Mouse (Mus musculus): ENCODE data around the gene Itgb2. TPM values are rescaled to one million over a fixed set of nuclear protein-coding genes. Genes with fewer than 3 reads are reported as not detected.

Gene Itgb2
- polyA plus RNA-seq, 2 experiments = 8.7 to 11.1 TPM

DNA sequence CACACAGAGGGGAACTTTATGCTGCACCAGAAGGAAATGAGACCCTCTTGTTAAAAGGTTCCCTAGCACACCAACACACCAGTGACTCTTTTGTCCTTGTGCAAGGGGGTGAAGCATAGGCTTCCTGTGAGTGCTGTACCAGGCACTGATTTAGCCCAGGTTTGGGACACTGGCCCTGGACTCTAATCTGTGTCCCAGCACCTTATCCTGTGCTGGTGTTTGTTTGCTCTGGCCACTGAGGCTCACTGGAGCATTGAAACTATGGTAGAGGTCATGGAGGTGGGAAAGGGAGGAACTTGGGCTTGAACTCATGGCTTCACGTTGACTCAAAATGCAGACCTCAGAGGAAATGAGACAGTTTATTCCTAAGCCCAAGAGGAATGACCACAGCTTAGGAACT is 43.1 kb downstream of the Itgb2 start:
- H3K4me3 ChIP-seq (ENCODE audit: insufficient read depth in 1 of 2, low read depth in 2 of 2, low read length in 2 of 2) = no peak overlapping the region
- ATAC-seq (ENCODE audit: insufficient read depth) = no peak
- H3K27me3 ChIP-seq (ENCODE audit: control insufficient read depth, insufficient read depth, low read length) = no peaks in the 10 kb centered on the region
- no peak for DNase-seq (ENCODE audit: low read depth in 3 of 3, low spot score in 3 of 3)
- no peaks in the 10 kb centered on the region; a peak in 2 of 4 replicates for H3K4me1 ChIP-seq (replicated peaks; ENCODE audit: control insufficient read depth in 2 of 2, insufficient read depth in 2 of 2, low read length in 1 of 2)
- TF ChIP-seq CTCF (IDR thresholded peaks at IDR 0.05; ENCODE audit: low read depth) = no peak
- TF ChIP-seq EP300 (IDR thresholded peaks at IDR 0.05; ENCODE audit: low read depth) = no peak
- H3K9ac ChIP-seq (replicated peaks) = no peak overlapping the region
- H3K36me3 ChIP-seq (replicated peaks; ENCODE audit: control insufficient read depth, insufficient read depth, low read depth) = no peaks in the 10 kb centered on the region
- H3K9me3 ChIP-seq (ENCODE audit: control insufficient read depth, low read length) = no peaks in the 10 kb centered on the region
- H3K27ac ChIP-seq = no peak overlapping the region
- WGBS (ENCODE audit: insufficient replicate concordance) = 54% methylated on average over 1 of the region's 1 CpGs
- H3K4me2 ChIP-seq (ENCODE audit: low read depth) = no peak overlapping the region

GRCm38 (mm10) chr10:77580027-77580920 is 50.2 kb downstream of the Itgb2 start:
- no peaks in the 10 kb centered on the region for H3K36me3 ChIP-seq (replicated peaks; ENCODE audit: control insufficient read depth, insufficient read depth, low read depth)
- DNase-seq (ENCODE audit: low read depth in 3 of 3, low spot score in 3 of 3) (no peak), ATAC-seq (ENCODE audit: insufficient read depth) (no peak)
- H3K4me1 ChIP-seq (replicated peaks; ENCODE audit: control insufficient read depth in 2 of 2, insufficient read depth in 2 of 2, low read length in 1 of 2) = peaks cover 8 to 26% of the 10 kb centered on the region in 2 experiments
- no peaks in the 10 kb centered on the region for H3K9me3 ChIP-seq (ENCODE audit: control insufficient read depth, low read length)
- no peak for TF ChIP-seq CTCF (IDR thresholded peaks at IDR 0.05; ENCODE audit: low read depth)
- TF ChIP-seq EP300 (IDR thresholded peaks at IDR 0.05; ENCODE audit: low read depth) = no peak
- no peak overlapping the region for H3K4me3 ChIP-seq (ENCODE audit: insufficient read depth in 1 of 2, low read depth in 2 of 2, low read length in 2 of 2)
- H3K4me2 ChIP-seq (ENCODE audit: low read depth) = peak overlapping the region; percentile 91; the same call in 1 of the 2 replicates
- H3K27me3 ChIP-seq (ENCODE audit: control insufficient read depth, insufficient read depth, low read length) = no peaks in the 10 kb centered on the region
- no peak overlapping the region for H3K9ac ChIP-seq (replicated peaks)
- H3K27ac ChIP-seq = no peak overlapping the region
- 58% methylated on average over 10 of the region's 10 CpGs for WGBS (ENCODE audit: insufficient replicate concordance)

GRCm38 (mm10) chr10:77581023-77581407 is 51.0 kb downstream of the Itgb2 start:
- Histone ChIP-seq H3K9ac (replicated peaks) (peak overlapping the region; percentile 65), H3K27ac (peak overlapping the region; percentile 5), H3K4me3 (ENCODE audit: insufficient read depth in 1 of 2, low read depth in 2 of 2, low read length in 2 of 2) (peak overlapping the region; percentile 51 to 83), H3K9me3 (ENCODE audit: control insufficient read depth, low read length) (no peaks in the 10 kb centered on the region), H3K4me2 (ENCODE audit: low read depth) (peak overlapping the region; percentile 91), H3K36me3 (replicated peaks; ENCODE audit: control insufficient read depth, insufficient read depth, low read depth) (no peaks in the 10 kb centered on the region), H3K27me3 (ENCODE audit: control insufficient read depth, insufficient read depth, low read length) (no peaks in the 10 kb centered on the region), H3K4me1 (replicated peaks; ENCODE audit: control insufficient read depth in 2 of 2, insufficient read depth in 2 of 2, low read length in 1 of 2) (peaks cover 8 to 26% of the 10 kb centered on the region in 2 experiments)
- TF ChIP-seq CTCF (IDR thresholded peaks at IDR 0.05; ENCODE audit: low read depth) (no peak), EP300 (IDR thresholded peaks at IDR 0.05; ENCODE audit: low read depth) (no peak)
- ATAC-seq (ENCODE audit: insufficient read depth) (no peak), DNase-seq (ENCODE audit: low read depth in 3 of 3, low spot score in 3 of 3) (no peak)
- WGBS (ENCODE audit: insufficient replicate concordance) = 7% methylated on average over 8 of the region's 8 CpGs

GRCm38 (mm10) chr10:77581408-77582284 is 51.6 kb downstream of the Itgb2 start, which contains the start of gene Pttg1ip:
Gene Pttg1ip, plus strand, starts transcription at chr10:77581720.
- TF ChIP-seq CTCF (IDR thresholded peaks at IDR 0.05; ENCODE audit: low read depth) (no peak), EP300 (IDR thresholded peaks at IDR 0.05; ENCODE audit: low read depth) (no peak)
- no peaks in the 10 kb centered on the region for H3K36me3 ChIP-seq (replicated peaks; ENCODE audit: control insufficient read depth, insufficient read depth, low read depth)
- H3K4me1 ChIP-seq (replicated peaks; ENCODE audit: control insufficient read depth in 2 of 2, insufficient read depth in 2 of 2, low read length in 1 of 2) = peaks cover 8 to 26% of the 10 kb centered on the region in 2 experiments
- peak within 1 kb of the TSS; percentile 91 for H3K4me2 ChIP-seq (ENCODE audit: low read depth)
- ATAC-seq (ENCODE audit: insufficient read depth) = peak; percentile 92
- H3K27me3 ChIP-seq (ENCODE audit: control insufficient read depth, insufficient read depth, low read length) = no peaks in the 10 kb centered on the region
- H3K4me3 ChIP-seq (ENCODE audit: insufficient read depth in 1 of 2, low read depth in 2 of 2, low read length in 2 of 2) = peak within 1 kb of the TSS; percentile 80 to 83
- under 1% methylated on average over 64 of the region's 64 CpGs for WGBS (ENCODE audit: insufficient replicate concordance)
- peak; percentile 91 to 94 (median 94) for DNase-seq (ENCODE audit: low read depth in 3 of 3, low spot score in 3 of 3)
- peak within 1 kb of the TSS; percentile 87 for H3K27ac ChIP-seq
- peak within 1 kb of the TSS; percentile 88 for H3K9ac ChIP-seq (replicated peaks)
- no peaks in the 10 kb centered on the region for H3K9me3 ChIP-seq (ENCODE audit: control insufficient read depth, low read length)
